Mouse (Mus musculus): ENCODE results near the gene Tet2. TPM values are rescaled to one million over a fixed set of nuclear protein-coding genes. Genes with fewer than 3 reads are reported as not detected.
A peak's percentile ranks its signal among the peaks of the same experiment; 100 is the strongest.
"Not testable (repeated sequence)": the region's sequence is repeated elsewhere in the genome, so short reads cannot be mapped to it uniquely, and the experiment has no call there.

Gene Tet2
- polyA plus RNA-seq, 1 experiment: 17.3 TPM

DNA sequence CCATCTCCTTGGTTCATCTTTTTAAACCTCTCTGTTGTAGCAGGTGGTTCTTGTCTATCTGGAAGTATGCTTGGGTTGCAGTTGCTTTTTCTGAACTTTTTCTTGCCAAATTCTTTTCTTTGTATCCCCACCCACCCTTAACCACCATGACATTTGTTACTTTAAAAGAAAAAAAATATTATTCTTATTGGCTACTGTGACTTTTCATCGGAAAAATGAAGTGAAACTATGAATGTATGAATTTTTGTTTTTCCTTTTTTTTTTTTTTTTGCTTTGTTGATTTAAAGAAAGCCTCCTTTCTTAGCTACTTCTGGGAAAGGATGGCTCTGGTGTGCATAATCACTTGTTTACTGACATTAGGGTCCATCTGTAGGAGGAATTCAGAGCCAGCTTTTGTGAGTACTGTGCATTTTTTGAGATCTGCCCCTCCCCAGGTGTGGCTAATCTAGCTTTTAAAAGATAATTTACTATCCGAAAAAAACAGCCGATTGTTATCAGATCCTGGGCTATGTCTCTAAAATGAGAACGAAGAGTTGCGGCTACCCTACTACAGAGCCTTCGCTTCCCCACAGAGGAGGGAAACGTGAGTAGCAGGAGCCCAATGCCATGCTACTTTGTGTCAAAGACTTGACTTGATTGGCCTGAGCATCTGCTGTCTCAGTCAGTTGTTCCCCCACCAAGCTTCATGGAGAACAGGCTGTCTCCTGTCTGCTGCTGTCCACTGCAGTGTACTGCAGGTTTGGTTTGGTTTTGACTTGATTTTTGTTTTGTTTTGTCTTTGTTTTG is 4.6 kb upstream of the Tet2 start:
- DNase-seq: no peak
- 61% methylated on average over 7 of the region's 7 CpGs for WGBS
- TF ChIP-seq POLR2A (IDR thresholded peaks at IDR 0.05; ENCODE audit: borderline replicate concordance, extremely low read depth, low read depth, low read length) (no peak), CTCF (IDR thresholded peaks at IDR 0.05; ENCODE audit: insufficient read depth, low read length) (no peak)
- no peak overlapping the region for H3K4me3 ChIP-seq (replicated peaks; ENCODE audit: extremely low read depth, low read depth, low read length)
- H3K4me1 ChIP-seq (ENCODE audit: control insufficient read depth, insufficient read depth, low read length): no peaks in the 10 kb centered on the region; the same call in 1 of the 2 replicates

DNA sequence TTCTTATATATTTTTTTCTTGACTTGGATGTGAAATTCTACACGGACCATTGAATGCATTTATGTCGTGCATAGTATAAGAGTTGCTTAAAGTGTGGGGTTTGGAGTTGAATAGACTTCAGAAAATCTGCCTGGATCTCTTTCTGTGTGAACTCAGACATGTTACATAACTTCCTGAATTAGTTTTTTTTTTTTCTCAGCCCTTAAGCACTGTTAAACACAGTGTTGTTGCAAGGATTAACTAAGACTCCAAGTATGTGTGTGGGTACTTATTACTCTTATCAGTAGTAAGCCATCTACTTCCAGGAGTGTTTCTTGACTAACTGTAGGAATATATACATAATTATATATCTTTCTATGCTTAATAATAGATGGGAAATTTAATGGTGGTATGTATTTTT is 3.7 kb upstream of the Tet2 start:
- H3K4me3 ChIP-seq (replicated peaks; ENCODE audit: extremely low read depth, low read depth, low read length): no peak overlapping the region
- H3K4me1 ChIP-seq (ENCODE audit: control insufficient read depth, insufficient read depth, low read length): no peaks in the 10 kb centered on the region; the same call in 1 of the 2 replicates
- 47% methylated on average over 2 of the region's 2 CpGs for WGBS
- no peak for DNase-seq
- TF ChIP-seq CTCF (IDR thresholded peaks at IDR 0.05; ENCODE audit: insufficient read depth, low read length): no peak
- no peak for TF ChIP-seq POLR2A (IDR thresholded peaks at IDR 0.05; ENCODE audit: borderline replicate concordance, extremely low read depth, low read depth, low read length)

DNA sequence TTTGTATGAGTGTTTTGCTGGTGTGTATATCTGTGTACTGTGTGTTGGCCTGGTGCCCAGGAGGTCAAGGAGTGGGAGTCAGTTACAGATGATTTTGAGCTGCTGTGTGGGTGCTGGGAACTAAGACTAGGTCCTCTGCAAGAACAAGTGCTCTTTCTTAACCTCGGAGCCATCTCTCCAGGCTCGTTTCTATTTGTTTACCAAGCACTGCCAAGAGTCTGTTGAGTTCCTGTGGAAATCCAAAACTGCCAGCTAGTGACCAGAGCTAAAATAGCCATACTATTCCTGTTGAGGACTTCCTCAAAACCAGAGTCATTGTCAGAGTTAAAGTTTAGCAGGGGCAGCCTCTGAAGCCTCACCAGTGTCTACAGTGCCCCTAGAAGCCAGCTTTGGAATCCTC is 1.9 kb upstream of the Tet2 start:
- 10% methylated on average over 2 of the region's 2 CpGs for WGBS
- TF ChIP-seq CTCF (IDR thresholded peaks at IDR 0.05; ENCODE audit: insufficient read depth, low read length): no peak
- no peak for TF ChIP-seq POLR2A (IDR thresholded peaks at IDR 0.05; ENCODE audit: borderline replicate concordance, extremely low read depth, low read depth, low read length)
- Histone ChIP-seq H3K4me1 (ENCODE audit: control insufficient read depth, insufficient read depth, low read length) (peaks cover 3% of the 10 kb centered on the region), H3K4me3 (replicated peaks; ENCODE audit: extremely low read depth, low read depth, low read length) (no peak overlapping the region)
- DNase-seq: no peak

DNA sequence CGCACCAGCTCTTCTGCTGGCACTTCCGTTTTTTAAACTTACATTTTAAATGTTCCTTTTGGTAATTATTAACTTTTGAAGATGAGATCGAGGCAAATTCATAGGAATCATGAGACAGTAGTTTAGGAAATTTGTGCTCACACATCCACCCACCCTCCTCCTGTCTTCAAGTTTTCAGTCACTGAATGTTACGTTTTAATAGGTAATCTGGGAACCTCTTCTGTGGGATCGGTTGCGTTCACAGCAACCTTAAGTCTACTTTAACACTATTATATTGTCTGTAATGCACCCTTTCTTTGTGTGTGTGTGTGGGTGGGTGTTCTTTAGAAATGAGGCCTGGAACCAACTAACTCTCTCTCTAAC is 346 bp upstream of the Tet2 start:
- no peak for TF ChIP-seq POLR2A (IDR thresholded peaks at IDR 0.05; ENCODE audit: borderline replicate concordance, extremely low read depth, low read depth, low read length)
- TF ChIP-seq CTCF (IDR thresholded peaks at IDR 0.05; ENCODE audit: insufficient read depth, low read length): no peak
- H3K4me3 ChIP-seq (replicated peaks; ENCODE audit: extremely low read depth, low read depth, low read length): no peak overlapping the region
- WGBS: 30% methylated on average over 6 of the region's 6 CpGs
- H3K4me1 ChIP-seq (ENCODE audit: control insufficient read depth, insufficient read depth, low read length): peaks cover 6% of the 10 kb centered on the region
- no peak for DNase-seq

DNA sequence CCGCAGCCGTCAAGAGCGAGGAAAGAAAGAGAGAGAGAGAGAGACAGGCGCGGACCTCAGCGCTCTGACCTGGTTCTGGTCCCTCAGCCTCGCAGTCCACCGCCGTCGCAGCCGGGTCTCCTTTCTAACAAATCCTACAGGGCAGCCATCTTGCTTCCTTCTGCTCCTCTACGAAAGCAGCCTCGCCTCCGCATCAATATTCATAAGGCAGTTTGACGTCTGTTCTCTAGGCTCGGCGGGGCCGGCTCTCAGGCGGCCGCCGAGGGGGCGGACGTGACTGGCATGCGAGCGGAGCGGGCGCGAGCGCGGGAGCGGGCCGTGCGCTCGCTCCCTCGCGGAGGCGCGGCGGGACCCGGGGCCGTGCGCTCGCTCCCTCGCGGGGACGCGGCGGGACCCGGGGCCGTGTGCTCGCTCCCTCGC is 798 bp downstream of the Tet2 start:
- peaks cover 10% of the 10 kb centered on the region for H3K4me1 ChIP-seq (ENCODE audit: control insufficient read depth, insufficient read depth, low read length)
- peak; percentile 90; the same call in 1 of the 2 replicates for TF ChIP-seq POLR2A (IDR thresholded peaks at IDR 0.05; ENCODE audit: borderline replicate concordance, extremely low read depth, low read depth, low read length)
- no peak for TF ChIP-seq CTCF (IDR thresholded peaks at IDR 0.05; ENCODE audit: insufficient read depth, low read length)
- peak overlapping the region; percentile 90 for H3K4me3 ChIP-seq (replicated peaks; ENCODE audit: extremely low read depth, low read depth, low read length)
- 0% methylated on average over 52 of the region's 52 CpGs for WGBS
- DNase-seq: peak; percentile 76

DNA sequence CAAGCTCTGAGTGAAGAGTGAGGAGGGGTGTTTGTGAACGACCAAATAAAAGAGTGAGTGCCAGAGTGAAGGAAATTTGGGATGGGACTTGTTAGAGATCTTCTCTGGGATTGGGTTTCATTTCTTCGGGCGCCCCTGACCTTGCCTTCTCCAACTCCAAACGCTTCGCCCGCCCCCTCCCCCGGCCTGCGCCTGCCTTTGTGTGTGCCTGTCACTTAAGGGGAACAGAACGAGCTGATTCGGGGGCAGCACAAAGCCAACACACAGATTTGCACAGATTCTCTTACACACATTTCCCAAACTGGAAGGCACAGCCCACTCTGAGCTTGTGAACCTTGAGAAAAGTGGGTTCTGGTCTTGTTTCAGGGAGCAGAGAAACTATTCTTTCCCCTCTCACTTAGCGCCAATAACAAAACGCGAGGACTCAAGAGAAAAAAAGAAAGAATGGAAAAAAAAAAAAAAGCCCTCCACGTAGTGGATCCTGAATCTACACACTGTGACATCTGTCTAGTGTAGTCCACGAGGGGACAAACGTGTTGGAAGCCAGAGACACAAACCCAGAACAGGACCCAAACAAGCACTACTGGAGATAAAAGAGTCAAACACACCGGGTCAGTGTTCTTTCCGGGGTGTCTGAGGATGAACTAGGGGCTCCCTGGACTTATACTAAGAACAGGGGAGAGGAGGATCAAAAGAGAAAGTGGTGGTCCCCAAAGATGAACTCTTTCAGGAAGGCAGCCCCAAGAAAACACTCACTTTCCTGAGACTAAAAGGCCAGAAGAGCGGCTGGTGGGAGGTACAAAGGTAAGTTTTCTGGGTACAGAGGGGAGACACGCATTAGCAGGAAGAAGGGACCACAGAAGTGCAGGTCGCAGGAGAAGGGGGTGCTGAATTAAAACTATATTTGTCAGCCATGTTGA is 1.6 kb downstream of the Tet2 start:
- under 1% methylated on average over 21 of the region's 21 CpGs for WGBS
- Histone ChIP-seq H3K4me1 (ENCODE audit: control insufficient read depth, insufficient read depth, low read length) (peaks cover 10% of the 10 kb centered on the region), H3K4me3 (replicated peaks; ENCODE audit: extremely low read depth, low read depth, low read length) (peak overlapping the region; percentile 90)
- peak; percentile 35 for DNase-seq
- no peak for TF ChIP-seq CTCF (IDR thresholded peaks at IDR 0.05; ENCODE audit: insufficient read depth, low read length)
- no peak for TF ChIP-seq POLR2A (IDR thresholded peaks at IDR 0.05; ENCODE audit: borderline replicate concordance, extremely low read depth, low read depth, low read length)

DNA sequence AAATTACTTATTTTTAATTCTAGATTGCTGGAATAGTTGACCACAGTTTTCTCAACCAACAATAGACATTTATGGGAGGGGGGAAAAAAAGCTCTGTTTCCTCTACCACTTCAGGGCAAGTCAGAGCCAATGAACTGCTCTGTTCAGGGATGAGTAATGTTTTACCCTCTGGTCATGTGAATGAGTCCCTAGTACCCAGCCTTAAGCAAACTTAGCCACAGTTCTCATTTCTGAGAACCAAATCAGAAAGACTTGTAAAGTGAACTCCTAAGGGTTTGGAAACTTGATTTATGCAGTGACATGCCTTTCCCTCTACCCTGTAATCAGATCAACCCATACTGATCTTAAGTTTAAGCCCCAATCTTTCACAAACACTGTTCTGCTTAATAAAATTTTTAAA is 2.9 kb downstream of the Tet2 start:
- no peak for DNase-seq
- Histone ChIP-seq H3K4me3 (replicated peaks; ENCODE audit: extremely low read depth, low read depth, low read length) (no peak overlapping the region), H3K4me1 (ENCODE audit: control insufficient read depth, insufficient read depth, low read length) (peaks cover 10% of the 10 kb centered on the region)
- TF ChIP-seq POLR2A (IDR thresholded peaks at IDR 0.05; ENCODE audit: borderline replicate concordance, extremely low read depth, low read depth, low read length) (no peak), CTCF (IDR thresholded peaks at IDR 0.05; ENCODE audit: insufficient read depth, low read length) (no peak)

DNA sequence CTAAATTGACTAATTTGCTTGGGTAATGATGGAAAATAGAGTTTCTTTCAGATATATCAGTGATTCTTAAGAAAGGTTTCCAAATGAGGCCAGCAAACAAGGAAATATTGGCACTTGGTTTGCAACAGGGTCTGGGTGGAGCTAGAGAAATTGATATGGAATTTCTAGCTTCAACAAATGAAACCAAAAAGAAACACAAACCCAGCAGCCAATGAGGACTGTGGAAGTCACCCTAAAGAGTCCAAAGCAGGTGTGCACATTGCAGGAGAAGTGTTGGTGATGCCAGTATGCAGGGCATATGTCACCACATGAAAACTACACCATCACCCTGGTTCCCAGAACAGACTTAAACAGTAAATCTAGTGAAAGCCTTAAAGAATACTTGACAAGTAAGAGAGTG is 3.9 kb downstream of the Tet2 start:
- peaks cover 10% of the 10 kb centered on the region for H3K4me1 ChIP-seq (ENCODE audit: control insufficient read depth, insufficient read depth, low read length)
- TF ChIP-seq POLR2A (IDR thresholded peaks at IDR 0.05; ENCODE audit: borderline replicate concordance, extremely low read depth, low read depth, low read length) (no peak), CTCF (IDR thresholded peaks at IDR 0.05; ENCODE audit: insufficient read depth, low read length) (no peak)
- no peak for DNase-seq
- no peak overlapping the region for H3K4me3 ChIP-seq (replicated peaks; ENCODE audit: extremely low read depth, low read depth, low read length)

DNA sequence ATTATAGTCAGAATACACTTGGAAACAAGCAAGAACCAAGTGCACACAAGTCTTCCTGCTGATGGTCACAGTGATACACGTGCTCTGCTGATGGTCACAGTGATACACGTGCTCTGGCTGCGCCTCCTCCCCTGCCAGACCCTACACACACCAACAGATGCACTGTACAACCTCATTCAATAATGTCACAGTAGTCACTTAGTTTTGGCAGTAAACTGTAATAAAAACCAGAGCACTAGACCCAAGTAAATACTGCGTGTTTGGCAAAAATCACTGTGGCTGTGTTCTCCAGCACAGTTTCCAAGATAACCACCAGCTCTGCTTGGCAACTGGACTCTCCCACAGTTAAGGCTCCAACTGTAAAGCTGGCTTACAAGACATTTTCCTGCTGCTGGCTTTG is 4.9 kb downstream of the Tet2 start:
- TF ChIP-seq CTCF (IDR thresholded peaks at IDR 0.05; ENCODE audit: insufficient read depth, low read length) (no peak), POLR2A (IDR thresholded peaks at IDR 0.05; ENCODE audit: borderline replicate concordance, extremely low read depth, low read depth, low read length) (no peak)
- peaks cover 10% of the 10 kb centered on the region for H3K4me1 ChIP-seq (ENCODE audit: control insufficient read depth, insufficient read depth, low read length)
- WGBS: 65% methylated on average over 4 of the region's 4 CpGs
- no peak overlapping the region for H3K4me3 ChIP-seq (replicated peaks; ENCODE audit: extremely low read depth, low read depth, low read length)
- DNase-seq: no peak

DNA sequence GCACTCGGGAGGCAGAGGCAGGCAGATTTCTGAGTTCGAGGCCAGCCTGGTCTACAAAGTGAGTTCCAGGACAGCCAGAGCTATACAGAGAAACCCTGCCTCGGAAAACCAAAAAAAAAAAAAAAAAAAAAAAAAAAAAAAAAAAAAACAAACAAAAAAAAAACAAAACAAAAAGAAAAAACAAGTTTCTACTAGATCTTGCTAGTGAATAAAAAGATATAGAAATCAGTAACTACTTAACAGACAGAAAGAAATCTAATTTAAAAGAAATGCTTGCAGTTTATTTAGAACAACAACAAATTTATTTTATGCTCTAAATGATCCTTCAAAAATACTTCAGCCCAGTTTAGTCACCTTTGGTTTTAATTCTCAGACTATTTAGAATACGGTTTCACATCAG is 6.4 kb downstream of the Tet2 start:
- 90% methylated on average over 3 of the region's 4 CpGs for WGBS
- not testable (repeated sequence) for H3K4me3 ChIP-seq (replicated peaks; ENCODE audit: extremely low read depth, low read depth, low read length); DNase-seq
- peaks cover 13% of the 10 kb centered on the region for H3K4me1 ChIP-seq (ENCODE audit: control insufficient read depth, insufficient read depth, low read length)

Data from lung, adult 2 months (tissue).